Mouse (Mus musculus) bone marrow, adult 2 months (tissue): Measurements from ENCODE around the gene D7Ertd443e.

ENCODE experiments used
- CTCF ChIP-seq: fragments of 200-500 bp; IDR thresholded peaks from 2 replicates; pipeline ENCODE4 v1.5.1; 2011; ENCODE audit warnings: low read length, control low read depth; ENCODE audit not compliant: control insufficient read depth, insufficient read depth
- POLR2A ChIP-seq: fragments of 200-500 bp; IDR thresholded peaks from 2 replicates; pipeline ENCODE4 v1.6.1; 2011; ENCODE audit warnings: low read depth, mild to moderate bottlenecking, control low read depth, low read length, borderline replicate concordance; ENCODE audit not compliant: control insufficient read depth

DNA sequence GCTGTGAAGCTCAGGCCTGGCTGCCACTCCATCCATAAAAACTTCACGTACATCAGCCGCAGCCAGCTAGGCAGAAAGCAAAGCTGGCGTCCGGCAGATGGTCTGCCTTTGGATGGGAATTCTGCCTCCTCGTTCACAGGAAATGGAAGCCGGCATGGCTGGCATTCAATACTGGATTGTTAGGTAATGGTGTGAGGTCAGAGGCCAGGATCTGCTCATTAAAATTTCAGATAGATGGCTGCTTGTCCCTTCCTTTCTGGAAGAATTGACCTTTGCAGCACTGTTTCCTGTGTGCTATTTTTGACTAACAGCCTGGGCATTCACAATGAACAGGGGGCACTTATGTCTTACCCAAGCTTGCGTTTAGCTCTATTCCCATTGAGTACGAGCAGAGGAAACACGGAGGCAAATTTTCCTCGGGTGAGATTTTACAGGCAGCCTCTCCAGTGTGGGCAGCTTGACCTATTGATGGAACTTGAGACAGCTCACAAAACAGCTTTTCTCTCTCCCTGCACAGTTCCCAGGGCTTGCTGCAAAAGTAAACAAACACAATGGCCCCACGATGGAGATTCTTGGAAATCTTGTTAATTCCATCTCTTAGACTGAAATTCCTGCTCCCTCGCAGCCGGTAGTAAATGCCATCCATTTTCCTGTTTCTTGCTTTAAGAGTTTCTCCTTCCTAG is 157.5 kb downstream of the D7Ertd443e start:
- TF ChIP-seq CTCF (no peak), POLR2A (no peak)
